Mouse (Mus musculus): ENCODE data around the gene Znrf2.
"Not testable (repeated sequence)": the region's sequence is repeated elsewhere in the genome, so short reads cannot be mapped to it uniquely, and the experiment has no call there.

- not testable (repeated sequence) for TF ChIP-seq POLR2A, CTCF (IDR thresholded peaks at IDR 0.05; ENCODE audit: insufficient read depth, low read depth, low read length)
Measured at GRCm38 (mm10) chr6:54859159-54859558, 42.4 kb downstream of the Znrf2 start.

Measured in olfactory bulb, adult 2 months (tissue).